Mouse (Mus musculus) forebrain, embryonic 11.5 days (tissue): ENCODE results near the gene F7. TPM values are rescaled to one million over a fixed set of nuclear protein-coding genes. Genes with fewer than 3 reads are reported as not detected.

Source experiments
- ATAC-seq: fragments of 200-750 bp; cut with Nextera tagmentation; replicated peaks from 2 replicates; pipeline ENCODE4 v1.8.0; 2017; ENCODE audit warnings: moderate TSS enrichment; ENCODE audit not compliant: low FRiP score
- DNase-seq: peaks from one replicate; pipeline ENCODE4 v3.0.0-alpha.2; 2017; ENCODE audit warnings: low spot score
- H3K27ac ChIP-seq: fragments of 300-500 bp; sonication (generic); 2 replicates; pipeline ENCODE4 v1.5.1; 2014; ENCODE audit warnings: low read depth, low read length
- H3K27me3 ChIP-seq: fragments of 300-500 bp; sonication (generic); 2 replicates; pipeline ENCODE4 v1.6.1; 2014; ENCODE audit warnings: mild to moderate bottlenecking, low read length, mixed read lengths; ENCODE audit not compliant: control insufficient read depth, insufficient read depth
- H3K36me3 ChIP-seq: fragments of 300-500 bp; sonication (generic); 2 replicates; pipeline ENCODE4 v1.6.1; 2014; ENCODE audit warnings: mild to moderate bottlenecking, low read length, moderate library complexity, mixed read lengths; ENCODE audit not compliant: control insufficient read depth, insufficient read depth
- H3K4me1 ChIP-seq: fragments of 300-500 bp; sonication (generic); replicated peaks from 2 replicates; pipeline ENCODE4 v1.6.1; 2014; ENCODE audit warnings: low read length, mixed read lengths; ENCODE audit not compliant: control insufficient read depth, insufficient read depth
- H3K4me2 ChIP-seq: fragments of 300-500 bp; sonication (generic); 2 replicates; pipeline ENCODE4 v1.6.1; 2014; ENCODE audit warnings: low read depth, mild to moderate bottlenecking, low read length, moderate library complexity, mixed read lengths; ENCODE audit not compliant: severe bottlenecking
- H3K4me3 ChIP-seq: fragments of 300-500 bp; sonication (generic); 2 replicates; pipeline ENCODE4 v1.5.1; 2014; ENCODE audit warnings: low read depth, low read length
- H3K9ac ChIP-seq: fragments of 300-500 bp; sonication (generic); 2 replicates; pipeline ENCODE4 v1.6.1; 2014; ENCODE audit warnings: low read length
- H3K9me3 ChIP-seq: fragments of 300-500 bp; sonication (generic); 2 replicates; pipeline ENCODE4 v1.6.1; 2016; ENCODE audit warnings: low read length, mixed read lengths; ENCODE audit not compliant: control insufficient read depth
- WGBS: fragments of 180-500 bp; shearing (Covaris S2); extraction: QIAGEN DNeasy Blood & Tissue Kit; methylation state at CpG from one replicate; pipeline ENCODE4 v1.1.7; 2014; 5-methylcytosine and 5-hydroxymethylcytosine counted together
- polyA plus RNA-seq: library from polyadenylated mRNA; unstranded; fragments of >200 nt; fragmentation: Nextera tagmentation; extraction: Ambion mirVana; gene quantifications from 2 replicates; pipeline ENCODE4 v1.2.1, GENCODE M21; 2014

F7 gene
- polyA plus RNA-seq, 1 experiment from 2014 or later: not detected

DNA sequence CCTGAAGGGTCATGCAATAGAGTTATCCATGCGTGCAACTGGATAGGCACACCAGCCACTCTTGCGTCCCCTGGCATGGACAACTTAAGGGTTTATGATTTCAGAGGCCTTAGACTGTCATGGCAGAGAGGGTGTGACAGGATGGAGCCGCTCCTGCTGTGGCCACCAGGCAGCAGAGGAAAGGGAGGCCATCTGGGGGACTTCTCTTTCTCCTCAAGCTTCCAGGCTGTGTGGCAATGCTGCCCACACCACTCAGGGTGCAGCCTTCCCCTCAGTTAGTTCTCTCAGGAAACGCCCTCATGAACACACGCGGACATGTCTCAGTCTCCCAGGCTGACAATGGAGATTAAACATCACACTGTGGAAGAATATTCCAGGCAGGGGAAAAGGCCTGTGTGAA, 13.2 kb downstream of the F7 start:
- no peaks in the 10 kb centered on the region for H3K4me1 ChIP-seq
- H3K4me2 ChIP-seq: no peak overlapping the region
- WGBS: 84% methylated on average over 6 of the region's 6 CpGs
- no peaks in the 10 kb centered on the region for H3K36me3 ChIP-seq
- no peak overlapping the region for H3K27ac ChIP-seq
- no peak overlapping the region for H3K4me3 ChIP-seq
- no peaks in the 10 kb centered on the region for H3K9me3 ChIP-seq
- ATAC-seq: no peak
- no peaks in the 10 kb centered on the region for H3K27me3 ChIP-seq
- H3K9ac ChIP-seq: no peak overlapping the region
- no peak for DNase-seq

- H3K27me3 ChIP-seq: no peaks in the 10 kb centered on the region
- no peak overlapping the region for H3K4me3 ChIP-seq
- no peaks in the 10 kb centered on the region for H3K9me3 ChIP-seq
- no peak overlapping the region for H3K4me2 ChIP-seq
- no peaks in the 10 kb centered on the region for H3K4me1 ChIP-seq
- H3K36me3 ChIP-seq: no peaks in the 10 kb centered on the region
- no peak overlapping the region for H3K27ac ChIP-seq
- no peak for DNase-seq
- ATAC-seq: no peak
- H3K9ac ChIP-seq: no peak overlapping the region
- WGBS: 91% methylated on average over 4 of the region's 4 CpGs
Measured at GRCm38 (mm10) chr8:13041459-13041858, 15.6 kb downstream of the F7 start.

- H3K4me1 ChIP-seq: no peaks in the 10 kb centered on the region
- H3K27ac ChIP-seq: no peak overlapping the region
- no peak for ATAC-seq
- H3K36me3 ChIP-seq: no peaks in the 10 kb centered on the region
- H3K4me2 ChIP-seq: no peak overlapping the region
- no peaks in the 10 kb centered on the region for H3K27me3 ChIP-seq
- no peak overlapping the region for H3K4me3 ChIP-seq
- 67% methylated on average over 5 of the region's 5 CpGs for WGBS
- no peak for DNase-seq
- no peak overlapping the region for H3K9ac ChIP-seq
- H3K9me3 ChIP-seq: no peaks in the 10 kb centered on the region; the same call in 1 of the 2 replicates
Measured at GRCm38 (mm10) chr8:13047652-13048051, 21.8 kb downstream of the F7 start.

DNA sequence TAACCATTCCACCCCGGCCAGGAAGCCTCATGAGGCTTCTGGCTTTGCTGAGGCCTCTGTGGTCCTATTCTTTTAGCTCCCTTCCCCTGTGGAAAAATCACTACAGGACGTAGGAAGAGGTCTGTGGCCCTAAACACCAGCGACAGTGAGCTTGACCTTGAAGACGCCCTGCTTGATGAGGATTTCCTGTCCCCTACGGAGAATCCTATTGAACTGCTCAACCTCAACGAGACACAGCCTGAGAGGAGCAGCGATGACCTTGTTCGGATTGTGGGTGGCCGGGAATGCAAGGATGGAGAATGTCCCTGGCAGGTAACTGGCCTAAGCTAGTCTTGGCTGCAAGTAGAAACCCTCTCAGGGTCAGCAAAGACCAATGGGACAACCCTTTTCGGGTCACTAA, 24.7 kb downstream of the F7 start:
- H3K9ac ChIP-seq: no peak overlapping the region
- H3K9me3 ChIP-seq: no peaks in the 10 kb centered on the region; the same call in 1 of the 2 replicates
- no peaks in the 10 kb centered on the region for H3K4me1 ChIP-seq
- no peak for ATAC-seq
- DNase-seq: no peak
- 84% methylated on average over 10 of the region's 10 CpGs for WGBS
- H3K4me2 ChIP-seq: no peak overlapping the region
- H3K27me3 ChIP-seq: no peaks in the 10 kb centered on the region
- H3K36me3 ChIP-seq: no peaks in the 10 kb centered on the region
- H3K27ac ChIP-seq: no peak overlapping the region
- no peak overlapping the region for H3K4me3 ChIP-seq

- DNase-seq: no peak
- Histone ChIP-seq H3K27me3 (no peaks in the 10 kb centered on the region), H3K9ac (no peak overlapping the region), H3K4me2 (no peak overlapping the region), H3K36me3 (no peaks in the 10 kb centered on the region), H3K4me1 (no peaks in the 10 kb centered on the region), H3K9me3 (no peaks in the 10 kb centered on the region), H3K27ac (no peak overlapping the region), H3K4me3 (no peak overlapping the region)
- ATAC-seq: no peak
- 87% methylated on average over 4 of the region's 4 CpGs for WGBS
Measured at GRCm38 (mm10) chr8:13057351-13057750, 31.5 kb downstream of the F7 start.

DNA sequence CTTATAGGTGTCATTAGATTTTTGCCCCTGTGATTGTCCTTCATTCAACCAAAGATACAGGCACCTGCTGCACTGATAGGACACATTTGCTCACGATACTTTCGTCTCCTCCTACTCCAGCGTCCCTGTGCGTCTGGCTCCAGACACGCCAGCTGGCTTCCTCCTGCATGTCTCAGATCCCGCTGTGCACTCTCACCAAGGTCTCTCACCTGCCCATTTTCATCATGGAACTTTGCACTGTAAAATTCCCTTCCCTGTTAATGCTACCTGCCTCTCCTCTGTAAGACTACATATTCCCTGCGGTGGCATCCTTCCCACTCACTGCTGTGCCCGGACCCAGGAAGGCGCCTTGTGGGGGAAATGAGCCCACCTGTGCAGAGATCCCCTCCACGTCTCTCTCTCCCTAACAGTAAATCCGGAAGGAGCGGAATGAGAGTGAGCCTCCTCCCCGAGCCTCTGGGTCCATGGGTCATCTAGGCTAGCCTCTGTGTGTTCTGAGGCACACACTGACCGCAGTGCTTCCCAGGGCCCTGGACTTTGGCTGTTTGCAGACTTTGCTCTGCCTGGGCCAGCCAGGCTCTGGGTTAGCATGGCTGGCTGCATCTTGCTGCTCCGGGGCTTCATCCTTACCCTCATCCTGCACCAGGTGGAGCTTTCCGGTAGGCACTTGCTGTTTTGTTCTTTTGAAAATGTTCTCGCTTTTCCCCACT, 34.8 kb downstream of the F7 start, which contains the start of gene Proz:
Proz (plus strand) TSS at position 474 of the 710 bp plus-strand sequence.
- Histone ChIP-seq H3K9ac (no peak within 1 kb of the TSS), H3K4me3 (no peak within 1 kb of the TSS), H3K9me3 (no peaks in the 10 kb centered on the region), H3K4me2 (no peak within 1 kb of the TSS), H3K27ac (no peak within 1 kb of the TSS), H3K27me3 (no peaks in the 10 kb centered on the region), H3K36me3 (no peaks in the 10 kb centered on the region), H3K4me1 (no peaks in the 10 kb centered on the region)
- WGBS: 83% methylated on average over 17 of the region's 17 CpGs
- ATAC-seq (no peak), DNase-seq (no peak)

GRCm38 (mm10) chr8:13063112-13063511, 37.3 kb downstream of the F7 start:
- no peak for ATAC-seq
- Histone ChIP-seq H3K4me2 (no peak overlapping the region), H3K27me3 (no peaks in the 10 kb centered on the region), H3K9me3 (no peaks in the 10 kb centered on the region), H3K9ac (no peak overlapping the region), H3K27ac (no peak overlapping the region), H3K4me3 (no peak overlapping the region), H3K4me1 (no peaks in the 10 kb centered on the region), H3K36me3 (no peaks in the 10 kb centered on the region)
- no peak for DNase-seq
- 84% methylated on average over 16 of the region's 16 CpGs for WGBS

DNA sequence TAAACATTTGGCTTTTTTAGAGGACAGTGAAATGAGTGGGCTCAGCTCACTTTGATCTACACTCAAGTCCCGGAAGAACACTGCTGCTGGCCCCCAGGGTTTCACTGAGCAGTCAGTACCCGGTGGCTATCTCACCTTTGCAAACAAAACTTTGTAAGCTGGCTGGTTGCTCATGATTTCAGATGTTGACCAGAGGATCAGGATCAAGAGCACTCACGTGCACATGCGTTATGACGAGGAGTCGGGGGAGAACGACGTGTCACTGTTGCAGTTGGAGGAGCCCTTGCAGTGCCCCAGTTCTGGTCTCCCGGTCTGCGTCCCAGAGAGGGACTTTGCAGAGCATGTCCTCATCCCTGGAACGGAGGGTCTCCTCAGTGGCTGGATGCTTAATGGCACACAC, 47.4 kb downstream of the F7 start:
- H3K4me2 ChIP-seq: no peak overlapping the region
- no peak overlapping the region for H3K9ac ChIP-seq
- no peaks in the 10 kb centered on the region for H3K27me3 ChIP-seq
- DNase-seq: no peak
- WGBS: 93% methylated on average over 11 of the region's 11 CpGs
- no peak overlapping the region for H3K4me3 ChIP-seq
- no peak for ATAC-seq
- peaks cover 4% of the 10 kb centered on the region; the same call in 1 of the 2 replicates for H3K36me3 ChIP-seq
- no peaks in the 10 kb centered on the region for H3K4me1 ChIP-seq
- H3K27ac ChIP-seq: no peak overlapping the region
- H3K9me3 ChIP-seq: no peaks in the 10 kb centered on the region

GRCm38 (mm10) chr8:13075044-13075443, 49.2 kb downstream of the F7 start:
- ATAC-seq: no peak
- H3K4me3 ChIP-seq: no peak overlapping the region
- no peak overlapping the region for H3K9ac ChIP-seq
- H3K4me1 ChIP-seq: no peaks in the 10 kb centered on the region
- DNase-seq: no peak
- H3K9me3 ChIP-seq: no peaks in the 10 kb centered on the region
- H3K27me3 ChIP-seq: no peaks in the 10 kb centered on the region
- no peak overlapping the region for H3K27ac ChIP-seq
- H3K36me3 ChIP-seq: peaks cover 8% of the 10 kb centered on the region; the same call in 1 of the 2 replicates
- 93% methylated on average over 8 of the region's 8 CpGs for WGBS
- no peak overlapping the region for H3K4me2 ChIP-seq
